Mouse (Mus musculus) R1 (cell line): ENCODE measurements at regions not wholly inside any gene's neighbourhood (a gene's known extent, or its start where the extent isn't known, plus 50 kb on each side); places are given as distances from the start of the nearest gene placed in this dataset.

Experiments
- DNase-seq: peaks from one replicate; pipeline ENCODE4 v3.0.0-alpha.2; 2018; ENCODE audit warnings: low read depth, low spot score

GRCm38 (mm10) chr9:60995096-60995495 is 200.8 kb downstream of the Uaca start:
- no peak for DNase-seq

- peak; percentile 12 for DNase-seq
These were observed 203.9 kb downstream of the Uaca start for GRCm38 (mm10) chr9:60998086-60998785.

- DNase-seq = peak; percentile 39
These were observed 204.7 kb downstream of the Uaca start for GRCm38 (mm10) chr9:60999001-60999529.

- no peak for DNase-seq
These were observed 205.9 kb downstream of the Uaca start for GRCm38 (mm10) chr9:61000232-61000631.

- DNase-seq = no peak
These were observed 208.2 kb downstream of the Uaca start for GRCm38 (mm10) chr9:61002572-61002971.

- DNase-seq = no peak
These were observed 214.1 kb downstream of the Uaca start for GRCm38 (mm10) chr9:61008446-61008845.

GRCm38 (mm10) chr9:61011066-61011465 is 216.7 kb downstream of the Uaca start:
- peak; percentile 52 for DNase-seq

GRCm38 (mm10) chr9:61012771-61013540 is 218.6 kb downstream of the Uaca start:
- DNase-seq = peak; percentile 59

- DNase-seq = no peak
These were observed 219.8 kb downstream of the Uaca start for GRCm38 (mm10) chr9:61014151-61014550.

- no peak for DNase-seq
These were observed 221.1 kb downstream of the Uaca start for GRCm38 (mm10) chr9:61015374-61015890.

GRCm38 (mm10) chr9:61016673-61017072 is 222.3 kb downstream of the Uaca start:
- DNase-seq = no peak

GRCm38 (mm10) chr9:61019938-61020337 is 225.6 kb downstream of the Uaca start:
- peak; percentile 40 for DNase-seq

GRCm38 (mm10) chr9:61021810-61022209 is 227.5 kb downstream of the Uaca start:
- no peak for DNase-seq

GRCm38 (mm10) chr9:61022371-61023026 is 228.2 kb downstream of the Uaca start:
- DNase-seq = no peak

- no peak for DNase-seq
These were observed 231.0 kb downstream of the Uaca start for GRCm38 (mm10) chr9:61025341-61025740.

- DNase-seq = no peak
These were observed 234.5 kb downstream of the Uaca start for GRCm38 (mm10) chr9:61028775-61029401.

- peak; percentile 54 for DNase-seq
These were observed 237.5 kb downstream of the Uaca start for GRCm38 (mm10) chr9:61031699-61032447.

GRCm38 (mm10) chr9:61032448-61033433 is 238.4 kb downstream of the Uaca start:
- no peak for DNase-seq

GRCm38 (mm10) chr9:61033593-61033992 is 239.3 kb downstream of the Uaca start:
- DNase-seq = no peak

- no peak for DNase-seq
These were observed 247.7 kb downstream of the Uaca start for GRCm38 (mm10) chr9:61042063-61042462.
